Mouse (Mus musculus) spleen, adult 18-20 months (tissue): ENCODE results near the gene Stom.

Source experiments
- DNase-seq, 2 experiments: peaks; one replicate each; pipeline ENCODE4 v3.0.0; 2022; ENCODE audit warnings: mixed read lengths in 2 of 2

Gene Stom

DNA sequence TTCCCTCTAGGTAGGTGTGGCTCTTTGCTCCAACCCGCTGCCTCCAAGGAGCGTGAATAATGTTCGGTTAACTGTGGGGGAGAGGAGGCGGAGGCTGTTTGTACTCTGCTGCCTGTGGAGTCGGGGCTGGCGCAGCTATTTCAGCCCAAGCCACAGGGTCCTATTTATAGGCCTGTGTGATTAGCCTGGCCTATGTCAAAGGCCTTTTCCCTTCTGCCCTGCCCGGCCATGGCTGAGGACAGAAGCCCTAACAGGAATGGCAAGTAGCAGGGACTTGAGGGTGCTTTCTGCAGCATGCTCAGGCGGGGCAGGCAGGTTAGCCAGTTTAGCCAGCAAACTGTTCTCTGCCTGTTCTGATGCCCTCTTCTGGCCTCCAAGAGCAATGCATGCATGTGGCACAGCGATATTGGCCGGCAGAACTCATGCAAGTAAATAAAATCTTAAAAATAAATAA lies 66.2 kb downstream of the Stom start:
- peak; percentile 37 to 49 for DNase-seq

DNA sequence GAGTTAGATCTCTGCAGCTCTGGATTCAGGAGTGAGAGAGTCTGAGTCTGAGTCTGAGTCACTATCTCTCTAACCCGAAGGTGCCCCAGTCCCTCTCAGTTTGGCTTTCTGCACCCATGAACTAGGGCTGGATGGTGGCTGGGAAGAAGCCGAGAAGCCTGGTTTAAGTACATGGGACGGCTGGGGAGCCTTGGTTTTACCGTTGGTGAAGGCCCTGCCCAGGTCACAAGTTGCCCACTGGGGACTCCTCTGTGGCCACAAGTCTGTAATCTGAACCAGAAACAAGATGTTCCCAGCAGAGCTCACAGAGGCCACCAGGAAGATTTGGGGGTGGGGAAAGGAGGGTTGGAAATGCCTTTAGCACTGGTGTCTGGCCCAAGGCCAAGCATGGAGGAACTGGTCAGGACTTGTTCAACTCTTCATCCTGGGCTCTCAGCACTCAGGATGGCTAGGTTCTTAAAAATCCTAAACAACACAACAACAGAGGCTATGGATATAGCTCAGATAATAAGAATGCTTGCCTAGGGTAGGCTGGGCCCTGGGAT lies 67.0 kb downstream of the Stom start:
- DNase-seq: no peak

DNA sequence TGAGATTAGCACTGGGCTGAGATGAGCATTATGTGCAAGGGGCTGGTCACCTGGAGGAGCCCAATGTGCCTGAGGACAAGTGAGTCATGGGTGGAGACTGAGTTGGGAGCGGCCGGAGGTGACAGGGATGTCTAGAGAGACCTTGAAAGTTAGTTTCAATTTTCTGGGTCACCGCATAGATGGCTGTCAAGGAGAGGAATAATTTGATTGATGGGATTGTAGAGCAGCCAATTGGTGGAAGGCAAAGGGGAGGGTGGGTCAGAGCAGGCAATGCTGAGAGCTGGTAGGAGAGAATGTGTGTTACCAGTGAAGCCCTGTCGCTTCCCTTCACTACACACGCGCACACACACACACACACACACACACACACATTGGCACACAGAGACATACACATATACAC lies 67.6 kb downstream of the Stom start:
- DNase-seq: no peak

DNA sequence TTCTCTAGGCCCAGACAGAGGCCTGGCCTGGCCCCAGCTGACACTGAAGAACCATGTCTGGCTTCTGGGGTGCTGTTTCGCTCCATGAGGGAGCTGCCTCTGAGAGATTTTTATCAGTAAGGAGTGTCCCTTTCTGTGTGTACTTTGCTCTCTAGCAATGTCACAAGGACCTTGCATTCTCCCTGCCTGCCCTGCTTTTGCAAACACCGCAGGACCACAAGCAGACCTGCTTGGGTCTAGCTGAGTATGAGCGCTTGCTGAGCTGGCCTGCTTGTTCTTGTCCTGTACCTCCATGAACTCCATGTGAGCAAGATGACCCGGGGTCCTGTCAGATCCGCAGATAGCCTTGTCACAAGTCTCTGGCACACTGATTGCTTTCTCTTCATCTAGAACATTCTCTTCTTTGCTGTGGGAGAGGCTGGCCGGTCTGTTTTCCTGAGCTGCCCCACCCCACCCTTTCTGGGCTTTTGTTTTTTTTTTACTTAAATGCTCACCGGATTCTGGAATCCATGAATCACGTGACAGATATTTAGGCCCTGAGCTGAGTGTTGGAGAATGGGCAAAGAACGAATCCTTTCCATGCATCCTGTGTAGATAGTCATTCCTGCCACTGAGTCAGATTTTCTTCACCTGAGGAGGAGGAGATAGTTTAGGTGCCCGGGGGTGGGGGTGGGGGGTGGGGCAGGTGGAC lies 68.8 kb downstream of the Stom start:
- DNase-seq: no peak

DNA sequence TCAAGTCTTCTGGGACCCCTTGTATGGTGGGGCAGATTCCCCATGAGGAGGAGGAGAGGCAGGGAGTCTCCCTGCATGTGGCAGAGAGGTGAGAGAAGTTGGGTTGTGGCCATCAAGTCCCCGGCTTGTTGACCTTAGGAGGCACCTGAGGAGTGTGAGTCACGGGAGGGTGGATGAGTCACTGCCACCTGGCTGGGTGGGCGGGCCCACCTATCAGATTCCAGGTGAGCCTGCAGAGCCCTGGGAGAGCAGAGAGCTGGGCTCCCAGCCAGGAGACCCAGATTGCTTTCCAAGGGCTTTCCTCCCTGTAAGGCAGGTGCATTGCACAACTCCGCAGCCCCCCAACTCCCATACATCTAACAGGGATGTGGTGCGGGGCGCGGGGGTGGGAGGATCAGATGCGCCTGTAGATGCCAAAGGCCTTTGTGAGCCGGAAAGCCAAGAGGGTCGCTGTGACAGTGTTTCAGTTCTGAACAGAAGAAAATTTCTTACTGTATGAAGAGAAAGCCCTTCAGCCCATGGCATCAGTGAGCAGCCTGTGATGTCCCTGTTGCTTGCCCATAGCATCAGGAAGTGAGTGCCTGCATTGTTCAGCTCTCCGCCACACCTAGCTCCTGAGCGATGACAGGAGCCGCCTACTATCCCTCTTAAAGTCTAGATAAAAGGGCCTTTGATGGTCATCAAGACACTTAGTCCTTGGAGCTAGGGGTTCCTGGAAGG lies 69.5 kb downstream of the Stom start:
- no peak for DNase-seq

DNA sequence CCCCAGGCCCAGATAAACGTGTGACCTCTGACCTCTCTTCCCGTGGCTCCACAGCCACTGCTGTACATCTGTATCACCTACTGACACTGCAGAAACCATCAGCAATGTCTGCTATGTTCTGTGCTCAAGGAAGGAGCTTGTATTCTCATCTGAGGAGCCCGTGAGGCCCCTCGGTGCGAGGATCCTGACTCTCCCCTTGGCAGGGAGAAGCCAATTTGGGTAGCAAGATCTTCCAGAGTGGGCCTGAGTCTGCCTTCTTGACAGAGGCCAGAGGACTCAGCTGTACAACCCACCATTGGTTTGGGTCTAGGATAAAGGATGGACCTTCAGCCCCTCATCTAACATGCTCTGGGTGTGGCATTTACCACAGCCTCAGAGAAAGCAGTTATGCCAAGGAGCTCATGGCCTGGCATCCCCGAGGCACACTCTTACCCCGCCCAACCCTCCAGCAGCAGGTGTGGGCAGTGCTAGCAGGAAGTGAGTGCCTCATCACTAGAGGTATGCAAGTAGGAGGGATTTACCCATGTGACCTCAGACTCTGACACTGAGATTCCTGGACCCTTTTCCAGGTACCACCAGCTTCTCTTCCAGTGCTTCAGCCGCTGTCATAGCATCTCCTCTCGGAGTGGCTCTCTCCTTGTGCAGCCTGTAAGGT lies 70.4 kb downstream of the Stom start:
- no peak for DNase-seq

DNA sequence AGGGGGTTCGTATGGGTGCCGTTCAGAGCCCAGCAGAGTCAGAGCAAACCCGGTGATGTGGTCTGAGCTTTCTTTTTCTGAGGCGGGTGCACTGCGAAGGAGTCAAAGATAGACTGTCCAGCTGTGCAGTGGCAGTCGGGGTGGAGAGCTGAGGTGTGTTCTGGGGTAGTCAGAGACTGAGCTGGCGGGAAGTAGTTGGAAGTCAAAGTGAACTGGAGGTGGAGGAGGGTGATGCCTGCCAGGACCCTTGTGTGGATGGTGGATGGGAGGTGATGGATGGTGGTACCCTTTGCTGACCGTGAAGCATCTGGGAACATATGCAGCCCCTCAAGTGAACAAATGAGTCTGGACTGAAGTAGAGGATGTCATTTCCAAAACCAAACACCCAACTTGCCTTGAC lies 71.0 kb downstream of the Stom start:
- no peak for DNase-seq

DNA sequence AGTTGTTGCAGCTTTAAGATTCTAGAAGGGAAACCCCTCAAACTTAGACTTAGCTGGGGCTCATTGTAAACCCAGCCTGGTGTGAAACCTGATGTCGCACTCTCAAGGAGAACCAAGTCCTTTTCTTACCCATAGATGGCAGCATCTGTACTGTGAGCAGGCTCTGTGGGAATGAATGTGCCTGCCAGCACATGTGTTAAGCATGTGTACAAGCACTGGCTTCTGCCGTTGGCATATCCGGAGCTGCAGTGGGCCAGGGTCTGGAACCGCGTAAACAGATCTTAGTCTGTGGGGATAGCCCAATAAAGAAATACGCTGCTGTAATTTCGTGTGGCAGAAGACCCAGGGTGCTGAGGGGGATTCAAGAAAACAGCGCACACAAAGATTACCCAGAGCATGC lies 71.5 kb downstream of the Stom start:
- DNase-seq: peak in 1 of 2 experiments; percentile 24

DNA sequence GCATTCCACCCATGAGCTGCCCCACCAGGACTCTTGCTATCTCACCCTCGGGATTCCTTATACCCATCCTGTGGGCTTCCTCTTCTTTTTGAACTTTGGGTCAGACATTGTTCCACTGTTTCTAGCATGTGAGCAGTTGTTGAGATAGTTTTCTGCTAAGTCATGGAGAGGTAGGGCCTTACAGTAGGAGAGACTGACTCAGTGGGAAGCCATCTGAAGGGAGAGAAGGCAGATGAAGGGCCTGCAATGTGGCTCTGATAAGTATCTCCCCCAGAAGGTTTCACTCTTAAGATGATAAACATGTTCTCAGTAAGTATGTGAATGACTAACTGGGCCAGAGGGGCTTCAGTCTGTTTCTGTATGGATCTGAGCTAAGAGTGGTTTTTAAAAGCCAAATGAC lies 72.7 kb downstream of the Stom start:
- DNase-seq: no peak
